Mouse (Mus musculus) CH12.LX (cell line): ENCODE measurements around the gene Stn1.

Experiments
- CTCF ChIP-seq, 2 experiments: IDR thresholded peaks in 1 of 2; conservative IDR thresholded peaks in 1 of 2; 2 replicates each; pipeline ENCODE4 v1.5.1; 2011 to 2012; ENCODE audit warnings: low read depth in 2 of 2, low read length in 2 of 2, improper control_type of control experiment in 1 of 2, inconsistent platforms in 1 of 2, mild to moderate bottlenecking in 1 of 2, moderate library complexity in 1 of 2
- EP300 ChIP-seq: IDR thresholded peaks from 2 replicates; pipeline ENCODE4 v1.6.1; 2011; ENCODE audit warnings: low read length, improper control_type of control experiment
- POLR2A ChIP-seq: IDR thresholded peaks from 2 replicates; pipeline ENCODE4 v1.6.1; 2011; ENCODE audit warnings: low read depth, mild to moderate bottlenecking, improper control_type of control experiment, low read length

DNA sequence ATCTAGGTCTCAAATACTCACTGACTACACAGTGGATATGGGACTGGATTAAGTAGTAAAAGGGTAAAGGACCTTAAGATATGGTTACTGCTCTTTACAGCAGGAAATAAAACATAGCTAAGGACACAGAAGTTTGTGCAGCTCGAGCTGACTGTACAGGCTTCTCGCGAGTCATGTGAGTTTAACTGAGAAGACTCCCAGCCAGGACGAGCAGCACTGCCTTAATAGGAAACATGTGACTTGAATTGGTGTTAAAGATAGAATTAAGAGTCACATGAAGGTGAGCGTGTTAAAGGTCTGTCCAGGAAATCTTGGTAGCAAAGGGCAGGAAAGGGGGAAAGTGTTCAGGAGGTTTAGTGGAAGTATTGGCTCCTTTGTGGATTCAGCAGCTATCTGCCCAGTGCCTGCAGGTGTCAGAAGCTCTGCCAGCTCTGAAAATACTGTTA lies 24.7 kb upstream of the Stn1 start:
- TF ChIP-seq POLR2A (no peak), EP300 (no peak), CTCF (conservative IDR thresholded peaks at IDR 0.05 in 1 of 2, IDR thresholded peaks at IDR 0.05 in 1 of 2; ENCODE audit: low read depth in 2 of 2, low read length in 2 of 2) (no peak)
